Mouse (Mus musculus) spleen, adult 2 months (tissue): Measurements from ENCODE around the gene Nup107.

Experiments
- CTCF ChIP-seq: fragments of 200-500 bp; IDR thresholded peaks from 2 replicates; pipeline ENCODE4 v1.5.1; 2011; ENCODE audit warnings: mild to moderate bottlenecking, inconsistent platforms; ENCODE audit not compliant: insufficient read depth, insufficient read length, insufficient replicate concordance; ENCODE audit errors: extremely low read depth
- POLR2A ChIP-seq: fragments of 200-500 bp; IDR thresholded peaks from 2 replicates; pipeline ENCODE4 v1.6.1; 2011; ENCODE audit warnings: low read depth, low read length, inconsistent platforms

DNA sequence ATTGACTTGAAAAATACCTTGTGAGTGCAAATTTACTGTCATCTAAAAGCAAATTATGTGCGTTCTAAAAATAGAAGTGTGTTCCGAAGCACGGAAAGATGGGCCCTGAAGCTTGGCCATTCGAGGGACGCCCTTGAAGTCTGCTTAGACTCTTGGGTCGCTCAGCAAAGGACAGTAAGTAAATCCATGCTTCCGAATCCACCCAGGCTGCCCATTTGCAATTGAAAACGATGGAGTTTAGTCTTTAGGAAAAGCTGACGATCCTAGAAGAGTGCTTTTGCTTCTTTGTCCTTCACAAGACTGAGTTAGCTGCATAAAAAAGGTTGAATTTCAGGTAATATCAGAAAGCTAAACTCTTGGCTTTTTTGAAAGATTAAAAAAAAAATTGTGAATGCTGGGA lies 13.4 kb upstream of the Nup107 start:
- TF ChIP-seq POLR2A = no peak
- TF ChIP-seq CTCF = no peak
